Mouse (Mus musculus): ENCODE results near the gene Dnajb8. TPM values are rescaled to one million over a fixed set of nuclear protein-coding genes. Genes with fewer than 3 reads are reported as not detected.

Dnajb8 gene
- polyA plus RNA-seq, 1 experiment from 2014 or later: not detected

- Histone ChIP-seq H3K4me2 (replicated peaks) (no peak overlapping the region), H3K4me1 (peaks cover 15% of the 10 kb centered on the region; the same call in 1 of the 2 replicates), H3K9ac (no peak overlapping the region), H3K27me3 (peaks cover 45% of the 10 kb centered on the region), H3K36me3 (no peaks in the 10 kb centered on the region), H3K27ac (replicated peaks) (no peak overlapping the region), H3K9me3 (replicated peaks) (no peaks in the 10 kb centered on the region), H3K4me3 (replicated peaks) (no peak overlapping the region)
- no peak for ATAC-seq (ENCODE audit: insufficient number of reproducible peaks, low FRiP score, low TSS enrichment, low read depth)
- WGBS: 79% methylated on average over 10 of the region's 10 CpGs
Observed at GRCm38 (mm10) chr6:88207403-88208033, 14.6 kb upstream of the Dnajb8 start.

DNA sequence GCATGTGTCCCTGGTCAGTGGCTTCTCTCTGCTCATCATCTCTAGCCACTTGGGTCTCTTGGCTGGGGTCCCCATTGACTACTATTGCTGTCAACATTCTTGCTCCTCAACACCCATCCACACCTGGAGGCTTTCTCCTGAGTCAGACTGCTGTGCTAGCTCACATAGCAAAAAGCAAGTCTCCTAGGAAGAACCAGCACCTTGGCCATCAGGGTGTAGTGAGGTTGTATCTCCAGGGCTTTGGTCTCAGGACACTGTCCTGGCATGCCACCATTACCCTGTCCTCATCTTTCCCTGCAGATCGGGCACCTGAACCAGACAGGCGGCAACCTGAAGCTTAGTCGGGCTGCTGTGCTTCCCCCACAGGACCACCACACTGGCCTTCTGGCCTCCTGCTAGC lies 13.7 kb upstream of the Dnajb8 start:
- Histone ChIP-seq H3K9ac (no peak overlapping the region), H3K9me3 (replicated peaks) (no peaks in the 10 kb centered on the region), H3K4me1 (peaks cover 12% of the 10 kb centered on the region; the same call in 1 of the 2 replicates), H3K4me3 (replicated peaks) (no peak overlapping the region), H3K27ac (replicated peaks) (no peak overlapping the region), H3K36me3 (no peaks in the 10 kb centered on the region), H3K27me3 (peaks cover 40% of the 10 kb centered on the region), H3K4me2 (replicated peaks) (no peak overlapping the region)
- no peak for ATAC-seq (ENCODE audit: insufficient number of reproducible peaks, low FRiP score, low TSS enrichment, low read depth)
- WGBS: 93% methylated on average over 3 of the region's 3 CpGs

GRCm38 (mm10) chr6:88209453-88209852 lies 12.6 kb upstream of the Dnajb8 start:
- Histone ChIP-seq H3K9ac (no peak overlapping the region), H3K27me3 (peaks cover 29% of the 10 kb centered on the region), H3K4me3 (replicated peaks) (no peak overlapping the region), H3K27ac (replicated peaks) (no peak overlapping the region), H3K36me3 (no peaks in the 10 kb centered on the region), H3K4me1 (peaks cover 8% of the 10 kb centered on the region; the same call in 1 of the 2 replicates), H3K9me3 (replicated peaks) (no peaks in the 10 kb centered on the region), H3K4me2 (replicated peaks) (no peak overlapping the region)
- 79% methylated on average over 5 of the region's 5 CpGs for WGBS
- ATAC-seq (ENCODE audit: insufficient number of reproducible peaks, low FRiP score, low TSS enrichment, low read depth): no peak

DNA sequence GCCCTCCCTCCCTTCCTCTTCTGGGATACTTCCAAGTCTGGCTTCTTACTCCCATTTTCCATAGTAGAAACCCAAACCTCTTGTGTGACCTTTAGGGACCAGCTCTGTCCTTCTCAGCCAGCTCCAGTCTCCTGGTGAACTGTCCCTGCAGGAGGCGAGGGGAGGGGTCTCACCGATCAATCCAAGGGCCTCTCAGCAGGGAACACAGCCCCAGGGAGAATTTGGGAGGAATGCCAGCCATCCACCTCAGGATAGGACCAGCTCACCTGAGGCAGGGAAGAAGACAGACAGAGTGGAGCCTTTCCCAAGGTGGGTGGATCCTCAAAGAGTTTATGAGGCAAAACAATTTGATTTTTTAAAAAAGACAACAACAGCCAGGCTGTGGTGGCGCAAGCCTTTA lies 11.9 kb upstream of the Dnajb8 start:
- 58% methylated on average over 3 of the region's 3 CpGs for WGBS
- H3K9me3 ChIP-seq (replicated peaks): no peaks in the 10 kb centered on the region
- H3K36me3 ChIP-seq: no peaks in the 10 kb centered on the region
- H3K4me1 ChIP-seq: 0 out of 2 replicates have a peak, but pooled peaks cover 3% of the 10 kb centered on the region
- H3K27me3 ChIP-seq: peaks cover 21% of the 10 kb centered on the region
- ATAC-seq (ENCODE audit: insufficient number of reproducible peaks, low FRiP score, low TSS enrichment, low read depth): no peak
- H3K4me2 ChIP-seq (replicated peaks): no peak overlapping the region
- no peak overlapping the region for H3K4me3 ChIP-seq (replicated peaks)
- H3K9ac ChIP-seq: no peak overlapping the region
- H3K27ac ChIP-seq (replicated peaks): no peak overlapping the region

- H3K27me3 ChIP-seq: no peaks in the 10 kb centered on the region; the same call in 1 of the 2 replicates
- H3K4me2 ChIP-seq (replicated peaks): no peak overlapping the region
- ATAC-seq (ENCODE audit: insufficient number of reproducible peaks, low FRiP score, low TSS enrichment, low read depth): no peak
- 34% methylated on average over 6 of the region's 6 CpGs for WGBS
- H3K9ac ChIP-seq: no peak overlapping the region
- H3K36me3 ChIP-seq: no peaks in the 10 kb centered on the region
- no peaks in the 10 kb centered on the region for H3K4me1 ChIP-seq
- H3K4me3 ChIP-seq (replicated peaks): no peak overlapping the region
- no peak overlapping the region for H3K27ac ChIP-seq (replicated peaks)
- H3K9me3 ChIP-seq (replicated peaks): 0 out of 2 replicates have a peak, but pooled peaks cover 2% of the 10 kb centered on the region
Observed at GRCm38 (mm10) chr6:88215797-88216196, 6.3 kb upstream of the Dnajb8 start.

DNA sequence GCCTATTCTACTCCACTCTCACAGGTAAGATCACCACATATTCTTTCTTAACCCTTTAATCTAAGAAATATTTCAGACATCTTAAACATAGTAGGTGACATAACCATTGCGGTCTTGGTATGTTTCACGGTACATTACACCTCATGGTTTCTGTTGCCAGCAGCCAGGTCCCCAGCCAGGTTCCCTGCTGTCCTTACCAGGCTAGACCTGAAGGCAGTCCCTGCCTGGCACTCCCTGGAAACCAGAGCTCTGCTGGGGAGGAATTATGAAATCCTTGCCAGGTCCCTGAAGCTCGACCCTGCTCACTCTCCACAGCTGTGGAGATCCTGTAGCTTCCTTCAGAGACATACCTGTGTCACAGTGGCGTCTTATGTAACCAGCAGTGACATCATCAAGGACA lies 5.9 kb upstream of the Dnajb8 start:
- H3K4me2 ChIP-seq (replicated peaks): no peak overlapping the region
- no peaks in the 10 kb centered on the region for H3K36me3 ChIP-seq
- H3K4me1 ChIP-seq: no peaks in the 10 kb centered on the region
- 73% methylated on average over 4 of the region's 4 CpGs for WGBS
- no peak overlapping the region for H3K9ac ChIP-seq
- H3K9me3 ChIP-seq (replicated peaks): 0 out of 2 replicates have a peak, but pooled peaks cover 2% of the 10 kb centered on the region
- no peak for ATAC-seq (ENCODE audit: insufficient number of reproducible peaks, low FRiP score, low TSS enrichment, low read depth)
- H3K27me3 ChIP-seq: no peaks in the 10 kb centered on the region; the same call in 1 of the 2 replicates
- H3K27ac ChIP-seq (replicated peaks): no peak overlapping the region
- H3K4me3 ChIP-seq (replicated peaks): no peak overlapping the region

DNA sequence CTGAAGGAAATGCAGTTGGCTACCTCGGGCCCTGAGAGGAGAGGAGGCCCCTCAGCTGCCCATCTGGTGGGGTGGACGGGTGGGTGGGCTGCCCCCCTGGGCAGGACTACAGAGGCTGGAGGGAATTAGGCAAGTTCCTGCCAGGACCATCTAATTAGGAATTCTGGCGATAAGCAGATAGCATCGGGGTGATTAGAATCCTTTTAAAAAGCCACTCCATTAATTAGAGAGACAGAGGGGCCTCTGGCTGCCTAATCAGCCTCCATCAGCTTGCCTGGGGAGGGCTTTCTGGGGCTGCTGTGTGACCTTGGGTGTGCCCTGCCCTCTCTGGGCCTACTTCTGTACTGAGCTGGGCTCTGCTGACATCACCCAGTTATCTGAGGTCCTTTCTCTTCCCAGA lies 3.0 kb upstream of the Dnajb8 start:
- ATAC-seq (ENCODE audit: insufficient number of reproducible peaks, low FRiP score, low TSS enrichment, low read depth): no peak
- Histone ChIP-seq H3K4me3 (replicated peaks) (no peak overlapping the region), H3K4me1 (no peaks in the 10 kb centered on the region), H3K27ac (replicated peaks) (no peak overlapping the region), H3K36me3 (no peaks in the 10 kb centered on the region), H3K9me3 (replicated peaks) (0 out of 2 replicates have a peak, but pooled peaks cover 2% of the 10 kb centered on the region), H3K9ac (no peak overlapping the region), H3K4me2 (replicated peaks) (no peak overlapping the region), H3K27me3 (no peaks in the 10 kb centered on the region; the same call in 1 of the 2 replicates)
- WGBS: 13% methylated on average over 4 of the region's 4 CpGs

DNA sequence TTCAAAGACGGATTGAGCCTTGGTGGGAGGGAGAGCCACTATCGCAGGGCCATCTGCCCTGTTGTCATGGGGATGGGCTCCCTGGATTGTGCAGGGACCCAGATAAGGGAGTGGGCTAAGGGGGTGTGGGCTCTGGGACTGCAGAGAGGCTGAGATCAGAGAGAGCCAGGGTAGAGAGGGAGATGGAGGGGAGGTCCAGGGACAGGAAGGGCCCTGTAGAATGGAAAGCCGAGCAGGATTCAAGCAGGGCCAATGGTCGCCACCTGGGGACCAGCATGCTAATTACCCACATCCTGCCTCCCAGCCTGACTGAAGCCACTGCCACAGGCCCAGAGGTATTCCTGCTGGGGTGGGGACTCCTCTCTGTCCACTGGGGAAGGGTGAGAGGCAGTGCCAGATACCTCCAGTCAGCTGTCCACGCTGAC lies 4.5 kb downstream of the Dnajb8 start:
- no peak overlapping the region for H3K9ac ChIP-seq
- ATAC-seq (ENCODE audit: insufficient number of reproducible peaks, low FRiP score, low TSS enrichment, low read depth): no peak
- no peaks in the 10 kb centered on the region for H3K9me3 ChIP-seq (replicated peaks)
- H3K36me3 ChIP-seq: no peaks in the 10 kb centered on the region
- no peaks in the 10 kb centered on the region for H3K27me3 ChIP-seq
- H3K4me1 ChIP-seq: 0 out of 2 replicates have a peak, but pooled peaks cover 5% of the 10 kb centered on the region
- no peak overlapping the region for H3K4me2 ChIP-seq (replicated peaks)
- H3K4me3 ChIP-seq (replicated peaks): no peak overlapping the region
- H3K27ac ChIP-seq (replicated peaks): no peak overlapping the region
- 19% methylated on average over 5 of the region's 5 CpGs for WGBS

GRCm38 (mm10) chr6:88227537-88227936 lies 5.5 kb downstream of the Dnajb8 start:
- no peak overlapping the region for H3K27ac ChIP-seq (replicated peaks)
- no peak overlapping the region for H3K4me3 ChIP-seq (replicated peaks)
- WGBS: 56% methylated on average over 7 of the region's 7 CpGs
- no peak overlapping the region for H3K9ac ChIP-seq
- no peak overlapping the region for H3K4me2 ChIP-seq (replicated peaks)
- no peaks in the 10 kb centered on the region for H3K27me3 ChIP-seq
- H3K9me3 ChIP-seq (replicated peaks): no peaks in the 10 kb centered on the region
- 0 out of 2 replicates have a peak, but pooled peaks cover 5% of the 10 kb centered on the region for H3K4me1 ChIP-seq
- H3K36me3 ChIP-seq: no peaks in the 10 kb centered on the region
- ATAC-seq (ENCODE audit: insufficient number of reproducible peaks, low FRiP score, low TSS enrichment, low read depth): no peak

GRCm38 (mm10) chr6:88229221-88229620 lies 7.2 kb downstream of the Dnajb8 start:
- no peak overlapping the region for H3K4me3 ChIP-seq (replicated peaks)
- H3K4me1 ChIP-seq: 0 out of 2 replicates have a peak, but pooled peaks cover 5% of the 10 kb centered on the region
- H3K36me3 ChIP-seq: no peaks in the 10 kb centered on the region
- peaks cover 3% of the 10 kb centered on the region; the same call in 1 of the 2 replicates for H3K27me3 ChIP-seq
- no peak overlapping the region for H3K4me2 ChIP-seq (replicated peaks)
- WGBS: 83% methylated on average over 12 of the region's 12 CpGs
- no peak overlapping the region for H3K27ac ChIP-seq (replicated peaks)
- no peak overlapping the region for H3K9ac ChIP-seq
- no peak for ATAC-seq (ENCODE audit: insufficient number of reproducible peaks, low FRiP score, low TSS enrichment, low read depth)
- H3K9me3 ChIP-seq (replicated peaks): no peaks in the 10 kb centered on the region

GRCm38 (mm10) chr6:88231821-88232220 lies 9.8 kb downstream of the Dnajb8 start:
- Histone ChIP-seq H3K9me3 (replicated peaks) (no peaks in the 10 kb centered on the region), H3K4me3 (replicated peaks) (no peak overlapping the region), H3K9ac (no peak overlapping the region), H3K36me3 (no peaks in the 10 kb centered on the region), H3K27me3 (peaks cover 3% of the 10 kb centered on the region), H3K4me2 (replicated peaks) (no peak overlapping the region), H3K4me1 (peaks cover 9% of the 10 kb centered on the region), H3K27ac (replicated peaks) (no peak overlapping the region)
- no peak for ATAC-seq (ENCODE audit: insufficient number of reproducible peaks, low FRiP score, low TSS enrichment, low read depth)
- WGBS: 73% methylated on average over 7 of the region's 7 CpGs

GRCm38 (mm10) chr6:88232221-88232620 lies 10.2 kb downstream of the Dnajb8 start:
- no peaks in the 10 kb centered on the region for H3K9me3 ChIP-seq (replicated peaks)
- peaks cover 9% of the 10 kb centered on the region for H3K4me1 ChIP-seq
- ATAC-seq (ENCODE audit: insufficient number of reproducible peaks, low FRiP score, low TSS enrichment, low read depth): no peak

More at GRCm38 (mm10) chr6:88232221-88232620, 10.2 kb downstream of the Dnajb8 start:
- Histone ChIP-seq H3K27me3 (peaks cover 3% of the 10 kb centered on the region), H3K36me3 (no peaks in the 10 kb centered on the region), H3K4me2 (replicated peaks) (no peak overlapping the region), H3K4me3 (replicated peaks) (no peak overlapping the region), H3K27ac (replicated peaks) (no peak overlapping the region), H3K9ac (no peak overlapping the region)
- WGBS: 66% methylated on average over 6 of the region's 6 CpGs
